Mouse (Mus musculus): ENCODE measurements around the gene Zfp955a. TPM values are rescaled to one million over a fixed set of nuclear protein-coding genes. Genes with fewer than 3 reads are reported as not detected.
"Not testable (repeated sequence)": the region's sequence is repeated elsewhere in the genome, so short reads cannot be mapped to it uniquely, and the experiment has no call there.

Zfp955a gene
- 15.9 and 18.4 TPM in 2 replicates for polyA plus RNA-seq (2014; fragmentation: Nextera tagmentation; extraction: Ambion mirVana)

GRCm38 (mm10) chr17:33254530-33255318 lies at the start of gene Zfp955a:
Gene Zfp955a (minus strand): TSS chr17:33255145.
- 0 out of 2 replicates have a peak within 1 kb of the TSS, but pooled peaks have one; percentile 18 for H3K4me2 ChIP-seq (ENCODE audit: low read depth, low read length)
- H3K27me3 ChIP-seq (replicated peaks; ENCODE audit: control insufficient read depth, insufficient read depth, low read length); DNase-seq (ENCODE audit: low spot score); H3K36me3 ChIP-seq (ENCODE audit: control insufficient read depth, insufficient read depth, low read length); H3K4me1 ChIP-seq (ENCODE audit: control insufficient read depth, insufficient read depth, low read length); H3K27ac ChIP-seq (replicated peaks; ENCODE audit: low read depth, low read length); H3K9me3 ChIP-seq (ENCODE audit: control insufficient read depth, low read length); H3K4me3 ChIP-seq (ENCODE audit: low read depth, low read length); H3K9ac ChIP-seq (ENCODE audit: low read depth, low read length): not testable (repeated sequence)
- ATAC-seq (ENCODE audit: low read depth) = peak; percentile 99
- WGBS = 13% methylated on average over 1 of the region's 34 CpGs

GRCm38 (mm10) chr17:33289876-33290149 lies 34.9 kb upstream of the Zfp955a start:
- ATAC-seq (ENCODE audit: low read depth); H3K27me3 ChIP-seq (replicated peaks; ENCODE audit: control insufficient read depth, insufficient read depth, low read length); H3K4me1 ChIP-seq (ENCODE audit: control insufficient read depth, insufficient read depth, low read length); H3K9ac ChIP-seq (ENCODE audit: low read depth, low read length); H3K27ac ChIP-seq (replicated peaks; ENCODE audit: low read depth, low read length); H3K36me3 ChIP-seq (ENCODE audit: control insufficient read depth, insufficient read depth, low read length); H3K4me2 ChIP-seq (ENCODE audit: low read depth, low read length); H3K9me3 ChIP-seq (ENCODE audit: control insufficient read depth, low read length); DNase-seq (ENCODE audit: low spot score): not testable (repeated sequence)
- H3K4me3 ChIP-seq (ENCODE audit: low read depth, low read length) = peak overlapping the region; percentile 14; the same call in 1 of the 2 replicates
- WGBS = no CpG with 5 or more reads among the region's 9 CpGs

- not testable (repeated sequence) for H3K9ac ChIP-seq (ENCODE audit: low read depth, low read length); H3K9me3 ChIP-seq (ENCODE audit: control insufficient read depth, low read length); H3K27me3 ChIP-seq (replicated peaks; ENCODE audit: control insufficient read depth, insufficient read depth, low read length); H3K27ac ChIP-seq (replicated peaks; ENCODE audit: low read depth, low read length); DNase-seq (ENCODE audit: low spot score); H3K4me1 ChIP-seq (ENCODE audit: control insufficient read depth, insufficient read depth, low read length); H3K36me3 ChIP-seq (ENCODE audit: control insufficient read depth, insufficient read depth, low read length)
- peak within 1 kb of the TSS; percentile 14; the same call in 1 of the 2 replicates for H3K4me3 ChIP-seq (ENCODE audit: low read depth, low read length)
- ATAC-seq (ENCODE audit: low read depth) = peak; percentile 100
- H3K4me2 ChIP-seq (ENCODE audit: low read depth, low read length) = 0 out of 2 replicates have a peak within 1 kb of the TSS, but pooled peaks have one; percentile 28
- no CpG with 5 or more reads among the region's 25 CpGs for WGBS
Measured at GRCm38 (mm10) chr17:33289039-33289875, 34.3 kb upstream of the Zfp955a start, which contains the start of gene Zfp955b. Gene Zfp955b (plus strand): TSS chr17:33289544.

GRCm38 (mm10) chr17:33268907-33269306 lies 14.0 kb upstream of the Zfp955a start:
- whole genome bisulfite sequencing = 83% methylated on average over 9 of the region's 9 CpGs
- no peaks in the 10 kb centered on the region for H3K4me1 ChIP-seq (ENCODE audit: control insufficient read depth, insufficient read depth, low read length)
- H3K27me3 ChIP-seq (replicated peaks; ENCODE audit: control insufficient read depth, insufficient read depth, low read length) = no peaks in the 10 kb centered on the region
- no peak for ATAC-seq (ENCODE audit: low read depth)
- no peak overlapping the region for H3K27ac ChIP-seq (replicated peaks; ENCODE audit: low read depth, low read length)
- no peaks in the 10 kb centered on the region for H3K36me3 ChIP-seq (ENCODE audit: control insufficient read depth, insufficient read depth, low read length)
- H3K4me2 ChIP-seq (ENCODE audit: low read depth, low read length) = no peak overlapping the region
- no peak for DNase-seq (ENCODE audit: low spot score)
- H3K9me3 ChIP-seq (ENCODE audit: control insufficient read depth, low read length) = no peaks in the 10 kb centered on the region
- no peak overlapping the region for H3K4me3 ChIP-seq (ENCODE audit: low read depth, low read length)
- H3K9ac ChIP-seq (ENCODE audit: low read depth, low read length) = no peak overlapping the region

GRCm38 (mm10) chr17:33264376-33264775 lies 9.4 kb upstream of the Zfp955a start, which contains the start of gene Olfr63:
Gene Olfr63 (plus strand): TSS chr17:33264676.
- DNase-seq (ENCODE audit: low spot score) = no peak
- no peaks in the 10 kb centered on the region for H3K9me3 ChIP-seq (ENCODE audit: control insufficient read depth, low read length)
- no peak within 1 kb of the TSS for H3K4me3 ChIP-seq (ENCODE audit: low read depth, low read length)
- H3K27me3 ChIP-seq (replicated peaks; ENCODE audit: control insufficient read depth, insufficient read depth, low read length) = no peaks in the 10 kb centered on the region
- no peak within 1 kb of the TSS for H3K27ac ChIP-seq (replicated peaks; ENCODE audit: low read depth, low read length)
- no peak within 1 kb of the TSS for H3K9ac ChIP-seq (ENCODE audit: low read depth, low read length)
- 75% methylated on average over 1 of the region's 1 CpGs for WGBS
- no peaks in the 10 kb centered on the region for H3K4me1 ChIP-seq (ENCODE audit: control insufficient read depth, insufficient read depth, low read length)
- no peak for ATAC-seq (ENCODE audit: low read depth)
- no peak within 1 kb of the TSS for H3K4me2 ChIP-seq (ENCODE audit: low read depth, low read length)
- H3K36me3 ChIP-seq (ENCODE audit: control insufficient read depth, insufficient read depth, low read length) = no peaks in the 10 kb centered on the region

GRCm38 (mm10) chr17:33255319-33255657 lies 343 bp upstream of the Zfp955a start:
- WGBS = no CpG with 5 or more reads among the region's 2 CpGs

GRCm38 (mm10) chr17:33236646-33237045 lies 18.3 kb downstream of the Zfp955a start:
- DNase-seq (ENCODE audit: low spot score); H3K9ac ChIP-seq (ENCODE audit: low read depth, low read length); H3K4me2 ChIP-seq (ENCODE audit: low read depth, low read length); H3K27ac ChIP-seq (replicated peaks; ENCODE audit: low read depth, low read length); H3K4me3 ChIP-seq (ENCODE audit: low read depth, low read length); H3K27me3 ChIP-seq (replicated peaks; ENCODE audit: control insufficient read depth, insufficient read depth, low read length); ATAC-seq (ENCODE audit: low read depth); H3K4me1 ChIP-seq (ENCODE audit: control insufficient read depth, insufficient read depth, low read length): not testable (repeated sequence)
- Histone ChIP-seq H3K36me3 (ENCODE audit: control insufficient read depth, insufficient read depth, low read length) (peaks cover 14% of the 10 kb centered on the region), H3K9me3 (ENCODE audit: control insufficient read depth, low read length) (peaks cover 21% of the 10 kb centered on the region)
- WGBS = 91% methylated on average over 1 of the region's 1 CpGs

More at GRCm38 (mm10) chr17:33255319-33255657, 343 bp upstream of the Zfp955a start:
- not testable (repeated sequence) for H3K9me3 ChIP-seq (ENCODE audit: control insufficient read depth, low read length); H3K9ac ChIP-seq (ENCODE audit: low read depth, low read length); H3K27me3 ChIP-seq (replicated peaks; ENCODE audit: control insufficient read depth, insufficient read depth, low read length); H3K36me3 ChIP-seq (ENCODE audit: control insufficient read depth, insufficient read depth, low read length); H3K4me3 ChIP-seq (ENCODE audit: low read depth, low read length); DNase-seq (ENCODE audit: low spot score); H3K27ac ChIP-seq (replicated peaks; ENCODE audit: low read depth, low read length); H3K4me1 ChIP-seq (ENCODE audit: control insufficient read depth, insufficient read depth, low read length); H3K4me2 ChIP-seq (ENCODE audit: low read depth, low read length); ATAC-seq (ENCODE audit: low read depth)

- WGBS = 75% methylated on average over 2 of the region's 2 CpGs
- Histone ChIP-seq H3K4me2 (ENCODE audit: low read depth, low read length) (no peak within 1 kb of the TSS), H3K9me3 (ENCODE audit: control insufficient read depth, low read length) (peaks cover 9% of the 10 kb centered on the region; the same call in 1 of the 2 replicates), H3K27ac (replicated peaks; ENCODE audit: low read depth, low read length) (no peak within 1 kb of the TSS), H3K4me1 (ENCODE audit: control insufficient read depth, insufficient read depth, low read length) (no peaks in the 10 kb centered on the region), H3K27me3 (replicated peaks; ENCODE audit: control insufficient read depth, insufficient read depth, low read length) (no peaks in the 10 kb centered on the region), H3K4me3 (ENCODE audit: low read depth, low read length) (no peak within 1 kb of the TSS), H3K9ac (ENCODE audit: low read depth, low read length) (no peak within 1 kb of the TSS), H3K36me3 (ENCODE audit: control insufficient read depth, insufficient read depth, low read length) (no peaks in the 10 kb centered on the region)
- no peak for ATAC-seq (ENCODE audit: low read depth)
- DNase-seq (ENCODE audit: low spot score) = no peak
Measured at GRCm38 (mm10) chr17:33221590-33221989, 33.4 kb downstream of the Zfp955a start, which contains the start of gene Olfr1564. Gene Olfr1564 (minus strand): TSS chr17:33221690.

All from embryonic facial prominence, embryonic 14.5 days (tissue).